Mouse (Mus musculus) MEL (cell line): ENCODE data around the gene Helb. TPM values are rescaled to one million over a fixed set of nuclear protein-coding genes. Genes with fewer than 3 reads are reported as not detected.

Experiments used
- DNase-seq: peaks from one replicate; pipeline ENCODE4 v3.0.0; 2011; ENCODE audit warnings: low read depth, low spot score
- H3K27ac ChIP-seq: 2 replicates; pipeline ENCODE4 v1.5.1; 2012; ENCODE audit warnings: low read depth, mild to moderate bottlenecking, control low read depth, low read length, moderate library complexity; ENCODE audit not compliant: control insufficient read depth
- H3K27me3 ChIP-seq, 2 experiments: fragments of 150-350 bp in 1 of 2; sonication (generic) in 1 of 2; 2 replicates each; pipeline ENCODE4 v1.6.1; 2012; ENCODE audit warnings: low read length in 2 of 2, mild to moderate bottlenecking in 2 of 2, improper control_type of control experiment in 1 of 2, moderate library complexity in 1 of 2; ENCODE audit not compliant: insufficient read depth in 2 of 2, control insufficient read depth in 1 of 2
- H3K36me3 ChIP-seq, 2 experiments: 2 replicates each; pipeline ENCODE4 v1.6.1; 2012 to 2014; ENCODE audit warnings: low read length in 2 of 2, improper control_type of control experiment in 1 of 2, inconsistent platforms in 1 of 2, mild to moderate bottlenecking in 1 of 2; ENCODE audit not compliant: insufficient read depth in 2 of 2, control insufficient read depth in 1 of 2
- H3K4me1 ChIP-seq, 2 experiments: fragments of 150-350 bp in 1 of 2; sonication (generic) in 1 of 2; 2 replicates each; pipeline ENCODE4 v1.6.1; 2012; ENCODE audit warnings: low read length in 2 of 2, improper control_type of control experiment in 1 of 2, mild to moderate bottlenecking in 1 of 2; ENCODE audit not compliant: insufficient read depth in 2 of 2, control insufficient read depth in 1 of 2
- H3K4me3 ChIP-seq, 2 experiments: fragments of 150-350 bp in 1 of 2; sonication (generic) in 1 of 2; 2 replicates each; pipeline ENCODE4 v1.5.1; 2012; ENCODE audit warnings: low read depth in 2 of 2, low read length in 2 of 2, mild to moderate bottlenecking in 2 of 2, moderate library complexity in 2 of 2, control low read depth in 1 of 2, improper control_type of control experiment in 1 of 2; ENCODE audit not compliant: control insufficient read depth in 1 of 2, insufficient read depth in 1 of 2
- H3K79me2 ChIP-seq: 2 replicates; pipeline ENCODE4 v1.6.1; 2012; ENCODE audit warnings: mild to moderate bottlenecking, low read length, moderate library complexity; ENCODE audit not compliant: control insufficient read depth, poor library complexity, insufficient read depth
- H3K9ac ChIP-seq: 2 replicates; pipeline ENCODE4 v1.6.1; 2012; ENCODE audit warnings: low read depth, mild to moderate bottlenecking, control low read depth, low read length, moderate library complexity; ENCODE audit not compliant: control insufficient read depth, poor library complexity, severe bottlenecking
- H3K9me3 ChIP-seq: fragments of 150-350 bp; sonication (generic); replicated peaks from 2 replicates; pipeline ENCODE4 v1.6.1; 2012; ENCODE audit warnings: mild to moderate bottlenecking, low read length, improper control_type of control experiment, moderate library complexity; ENCODE audit not compliant: insufficient read depth
- E2F4 ChIP-seq: IDR thresholded peaks from 2 replicates; pipeline ENCODE4 v1.6.1; 2011; ENCODE audit warnings: low read depth, low read length, improper control_type of control experiment, borderline replicate concordance
- ELF1 ChIP-seq: IDR thresholded peaks from 2 replicates; pipeline ENCODE4 v1.6.1; 2014; ENCODE audit warnings: low read depth, mild to moderate bottlenecking, inconsistent platforms, low read length, improper control_type of control experiment, moderate library complexity
- EP300 ChIP-seq, 2 experiments: IDR thresholded peaks; 2 replicates each; pipeline ENCODE4 v1.6.1; 2011; ENCODE audit warnings: improper control_type of control experiment in 2 of 2, low read length in 2 of 2, low read depth in 1 of 2, mild to moderate bottlenecking in 1 of 2
- ETS1 ChIP-seq: IDR thresholded peaks from 2 replicates; pipeline ENCODE4 v1.6.1; 2012; ENCODE audit warnings: low read depth, mild to moderate bottlenecking, inconsistent platforms, low read length, improper control_type of control experiment, moderate library complexity
- GATA1 ChIP-seq: IDR thresholded peaks from 2 replicates; pipeline ENCODE4 v1.6.1; 2011; ENCODE audit warnings: low read depth, low read length, improper control_type of control experiment
- HCFC1 ChIP-seq: IDR thresholded peaks from 2 replicates; pipeline ENCODE4 v1.6.1; 2012; ENCODE audit warnings: low read depth, mild to moderate bottlenecking, inconsistent platforms, low read length, improper control_type of control experiment, moderate library complexity
- MAZ ChIP-seq: IDR thresholded peaks from 2 replicates; pipeline ENCODE4 v1.6.1; 2012; ENCODE audit warnings: low read depth, mild to moderate bottlenecking, inconsistent platforms, low read length, improper control_type of control experiment
- MEF2A ChIP-seq: IDR thresholded peaks from 2 replicates; pipeline ENCODE4 v1.6.1; 2014; ENCODE audit warnings: low read depth, mild to moderate bottlenecking, inconsistent platforms, low read length, improper control_type of control experiment; ENCODE audit not compliant: poor library complexity, insufficient replicate concordance, severe bottlenecking; ENCODE audit errors: extremely low read depth
- MXI1 ChIP-seq: IDR thresholded peaks from 2 replicates; pipeline ENCODE4 v1.6.1; 2011; ENCODE audit warnings: mild to moderate bottlenecking, low read depth, low read length, improper control_type of control experiment
- MYB ChIP-seq: IDR thresholded peaks from 2 replicates; pipeline ENCODE4 v1.6.1; 2011; ENCODE audit warnings: mild to moderate bottlenecking, low read depth, low read length, improper control_type of control experiment
- MYC ChIP-seq: IDR thresholded peaks from 2 replicates; pipeline ENCODE4 v1.6.1; 2011; ENCODE audit warnings: low read depth, mild to moderate bottlenecking, low read length, improper control_type of control experiment, moderate library complexity
- NELFE ChIP-seq: IDR thresholded peaks from 2 replicates; pipeline ENCODE4 v1.6.1; 2011; ENCODE audit warnings: low read depth, low read length, improper control_type of control experiment
- NRF1 ChIP-seq: IDR thresholded peaks from 2 replicates; pipeline ENCODE4 v1.6.1; 2014; ENCODE audit warnings: low read depth, mild to moderate bottlenecking, inconsistent platforms, low read length, improper control_type of control experiment, moderate library complexity; ENCODE audit not compliant: poor library complexity, insufficient read depth, severe bottlenecking
- POLR2A ChIP-seq, 2 experiments: IDR thresholded peaks; 2 replicates each; pipeline ENCODE4 v1.6.1; 2011 to 2012; ENCODE audit warnings: low read length in 2 of 2, mild to moderate bottlenecking in 2 of 2, control low read depth in 1 of 2, improper control_type of control experiment in 1 of 2, low read depth in 1 of 2, moderate library complexity in 1 of 2; ENCODE audit not compliant: control insufficient read depth in 1 of 2, insufficient read depth in 1 of 2, poor library complexity in 1 of 2
- POLR2AphosphoS2 ChIP-seq: IDR thresholded peaks from 2 replicates; pipeline ENCODE4 v1.6.1; 2011; ENCODE audit warnings: low read length, improper control_type of control experiment
- RCOR1 ChIP-seq: IDR thresholded peaks from 2 replicates; pipeline ENCODE4 v1.6.1; 2012; ENCODE audit warnings: low read depth, mild to moderate bottlenecking, inconsistent platforms, low read length, improper control_type of control experiment
- SIN3A ChIP-seq: IDR thresholded peaks from 2 replicates; pipeline ENCODE4 v1.6.1; 2012; ENCODE audit warnings: low read length, improper control_type of control experiment, inconsistent platforms
- SMC3 ChIP-seq: IDR thresholded peaks from 2 replicates; pipeline ENCODE4 v1.6.1; 2011; ENCODE audit warnings: low read depth, low read length, improper control_type of control experiment
- TAL1 ChIP-seq: IDR thresholded peaks from 2 replicates; pipeline ENCODE4 v1.6.1; 2012; ENCODE audit warnings: mild to moderate bottlenecking, inconsistent platforms, low read length, moderate library complexity, mixed read lengths
- TBP ChIP-seq: IDR thresholded peaks from 2 replicates; pipeline ENCODE4 v1.8.0; 2011; ENCODE audit warnings: low read depth, low read length, improper control_type of control experiment
- TCF12 ChIP-seq: IDR thresholded peaks from 2 replicates; pipeline ENCODE4 v1.6.1; 2014; ENCODE audit warnings: low read depth, mild to moderate bottlenecking, inconsistent platforms, low read length, improper control_type of control experiment, moderate library complexity
- USF1 ChIP-seq: IDR thresholded peaks from 2 replicates; pipeline ENCODE4 v1.6.1; 2014; ENCODE audit warnings: low read depth, mild to moderate bottlenecking, inconsistent platforms, low read length, improper control_type of control experiment, moderate library complexity
- ZC3H11A ChIP-seq: IDR thresholded peaks from 2 replicates; pipeline ENCODE4 v1.6.1; 2012; ENCODE audit warnings: low read depth, mild to moderate bottlenecking, inconsistent platforms, low read length, improper control_type of control experiment
- ZMIZ1 ChIP-seq: IDR thresholded peaks from 2 replicates; pipeline ENCODE4 v1.6.1; 2012; ENCODE audit warnings: low read depth, mild to moderate bottlenecking, inconsistent platforms, low read length, improper control_type of control experiment, moderate library complexity
- ZNF384 ChIP-seq: IDR thresholded peaks from 2 replicates; pipeline ENCODE4 v1.6.1; 2012; ENCODE audit warnings: low read depth, mild to moderate bottlenecking, inconsistent platforms, low read length, improper control_type of control experiment
- polyA plus RNA-seq, 2 experiments: library from polyadenylated mRNA; stranded (reverse) in 1 of 2; unstranded in 1 of 2; fragments of >175 nt in 1 of 2; fragments of >200 nt in 1 of 2; gene quantifications; 2 replicates each; pipeline versions ENCODE4 v1.2.1 to v1.2.4; 2012; ENCODE audit warnings: low replicate concordance in 2 of 2, low read depth in 1 of 2; ENCODE audit not compliant: insufficient read length in 2 of 2, insufficient read depth in 1 of 2, missing spikeins in 1 of 2
- total RNA-seq: library from RNA; depleted of rRNA; stranded (reverse); fragments of 300-350 nt; gene quantifications from 2 replicates; pipeline ENCODE4 v1.2.3, GENCODE M21; 2012; rRNA removed

The Helb gene
- total RNA-seq (10.2 and 12.8 TPM in 2 replicates), polyA plus RNA-seq (10 to 100 TPM; 18.5 to 78.3 TPM)

GRCm38 (mm10) chr10:120112507-120113396, at the start of gene Helb:
TSS of gene Helb (minus strand) at chr10:120112987.
- Histone ChIP-seq H3K36me3 (peaks cover 2 to 3% of the 10 kb centered on the region in 2 experiments; a peak in 2 of 4 replicates), H3K79me2 (no peaks in the 10 kb centered on the region; the same call in 1 of the 2 replicates), H3K4me3 (peak within 1 kb of the TSS; percentile 78 to 95), H3K27ac (peak within 1 kb of the TSS; percentile 92), H3K9me3 (no peaks in the 10 kb centered on the region), H3K4me1 (no peaks in the 10 kb centered on the region), H3K9ac (peak within 1 kb of the TSS; percentile 79), H3K27me3 (no peaks in the 10 kb centered on the region)
- peak; percentile 98 for DNase-seq
- TF ChIP-seq TAL1, result no peak
- 0 out of 2 replicates have a peak, but pooled peaks have one; percentile 29 for TF ChIP-seq GATA1
- TF ChIP-seq ZNF384, result no peak
- TF ChIP-seq ZC3H11A, result no peak
- peak; percentile 54; the same call in 1 of the 2 replicates for TF ChIP-seq NRF1
- TF ChIP-seq USF1, result 0 out of 2 replicates have a peak, but pooled peaks have one; percentile 26
- peak; percentile 22; the same call in 1 of the 2 replicates for TF ChIP-seq MXI1
- peak; percentile 28; the same call in 1 of the 2 replicates for TF ChIP-seq RCOR1
- peak; percentile 64; the same call in 1 of the 2 replicates for TF ChIP-seq MAZ
- TF ChIP-seq POLR2AphosphoS2, result peak; percentile 60; the same call in 1 of the 2 replicates
- TF ChIP-seq E2F4, result peak; percentile 78
- TF ChIP-seq TCF12, result no peak; the same call in none of the 2 replicates
- peak; percentile 37 for TF ChIP-seq ETS1
- TF ChIP-seq TBP, result peak; percentile 71
- TF ChIP-seq POLR2A (IDR thresholded peaks at IDR 0.05; ENCODE audit: control insufficient read depth in 1 of 2, insufficient read depth in 1 of 2, low read depth in 1 of 2, low read length in 2 of 2, poor library complexity in 1 of 2), result peak; percentile 66 to 75; a peak in 3 of 4 replicates
- peak; percentile 14; the same call in 1 of the 2 replicates for TF ChIP-seq MYB
- TF ChIP-seq MEF2A, result no peak
- peak; percentile 68 for TF ChIP-seq NELFE
- 0 out of 2 replicates have a peak, but pooled peaks have one; percentile 6 for TF ChIP-seq SMC3
- TF ChIP-seq HCFC1, result peak; percentile 65
- no peak; the same call in 1 of the 2 replicates for TF ChIP-seq ZMIZ1
- no peak; the same call in none of the 2 replicates for TF ChIP-seq SIN3A
- TF ChIP-seq EP300 (IDR thresholded peaks at IDR 0.05; ENCODE audit: low read depth in 1 of 2, low read length in 2 of 2), result peak in 1 of 2 experiments; percentile 17; a peak in 1 of 4 replicates
- TF ChIP-seq ELF1, result peak; percentile 90
- TF ChIP-seq MYC, result 0 out of 2 replicates have a peak, but pooled peaks have one; percentile 11
